ENCODE assay signal across 12 mouse cellular contexts in the genomic region with DNA sequence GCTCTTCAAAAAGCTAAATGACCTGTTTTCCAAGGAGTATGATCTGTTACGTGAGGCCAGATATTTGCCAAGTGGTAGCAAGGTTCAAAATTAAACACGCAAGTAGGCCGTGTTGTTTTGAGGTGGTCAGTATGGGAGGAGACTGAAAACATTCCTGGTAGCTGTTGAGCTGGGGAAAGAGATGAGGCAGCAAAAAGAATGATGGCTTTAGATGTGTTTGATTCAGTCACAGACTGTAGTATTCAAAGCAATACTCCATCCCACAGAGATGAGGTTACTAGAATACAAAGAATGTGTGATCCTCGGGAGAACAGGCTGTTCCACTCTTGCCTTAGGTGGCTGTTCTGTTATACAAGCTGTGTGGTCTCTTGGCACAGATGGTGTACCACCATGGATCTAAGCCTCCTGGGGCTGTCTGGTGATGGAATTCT.
DNase-seq lines count a peak whose midpoint lies in the region; ATAC-seq and TF ChIP-seq lines count a peak whose summit lies in the region.
"Had no signal": no experiment of that assay in that cellular context is flagged by ENCODE, and none has a peak within 500 bp of the region (broad histone marks: within the 10 kb centered on the region; RNA-seq: fewer than 3 reads in every experiment).

No protein-coding gene starts in this region.

- no peak overlapping the region for H3K4me2 ChIP-seq in hindbrain, postnatal 0 days (ENCODE audit: low read depth, low read length)
- no peak overlapping the region for H3K4me2 ChIP-seq in hindbrain, embryonic 14.5 days (replicated peaks)
- H3K4me2 ChIP-seq in lung, embryonic 16.5 days (ENCODE audit: low read depth, low read length) = no peak overlapping the region
- H3K4me2 ChIP-seq: embryonic facial prominence, embryonic 13.5 days; limb, embryonic 12.5 days had no signal

- H3K9me3 ChIP-seq in hindbrain, postnatal 0 days (ENCODE audit: low read length) = no peaks in the 10 kb centered on the region
- no peaks in the 10 kb centered on the region for H3K9me3 ChIP-seq in hindbrain, embryonic 14.5 days (ENCODE audit: control insufficient read depth, low read length)
- H3K9me3 ChIP-seq in lung, embryonic 16.5 days (ENCODE audit: control insufficient read depth, low read length) = no peaks in the 10 kb centered on the region
- no peaks in the 10 kb centered on the region for H3K9me3 ChIP-seq in heart, embryonic 10.5 days
- H3K9me3 ChIP-seq: embryonic facial prominence, embryonic 13.5 days; limb, embryonic 12.5 days had no signal

- POLR2A ChIA-PET in Patski (lab: Charles Lee) = no interaction called here

- in situ Hi-C loops in Patski (cut with MboI; ENCODE audit: low pct_unique_long_range_greater_than_20kb) = no loop called here

- no peaks in the 10 kb centered on the region for H3K36me3 ChIP-seq in hindbrain, postnatal 0 days (ENCODE audit: insufficient read depth, low read length)
- no peaks in the 10 kb centered on the region for H3K36me3 ChIP-seq in hindbrain, embryonic 14.5 days (replicated peaks; ENCODE audit: control insufficient read depth, insufficient read depth)
- no peaks in the 10 kb centered on the region for H3K36me3 ChIP-seq in lung, embryonic 16.5 days (ENCODE audit: control insufficient read depth, insufficient read depth, low read length)
- H3K36me3 ChIP-seq in heart, embryonic 10.5 days = no peaks in the 10 kb centered on the region
- H3K36me3 ChIP-seq: embryonic facial prominence, embryonic 13.5 days; limb, embryonic 12.5 days had no signal

- 62% methylated on average over 4 of the region's 4 CpGs for WGBS in hindbrain, postnatal 0 days
- 75% methylated on average over 4 of the region's 4 CpGs for WGBS in hindbrain, embryonic 14.5 days
- 38% methylated on average over 4 of the region's 4 CpGs for WGBS in lung, embryonic 16.5 days
- 81% methylated on average over 4 of the region's 4 CpGs for WGBS in heart, embryonic 10.5 days

- H3K9ac ChIP-seq in hindbrain, postnatal 0 days (replicated peaks; ENCODE audit: low read length) = no peak overlapping the region
- H3K9ac ChIP-seq in hindbrain, embryonic 14.5 days = no peak overlapping the region
- no peak overlapping the region for H3K9ac ChIP-seq in lung, embryonic 16.5 days (ENCODE audit: low read length)
- H3K9ac ChIP-seq: embryonic facial prominence, embryonic 13.5 days; limb, embryonic 12.5 days had no signal

- peak; percentile 9 for DNase-seq in hindbrain, postnatal 0 days (ENCODE audit: low spot score)
- no peak for DNase-seq in hindbrain, embryonic 14.5 days (ENCODE audit: low spot score)
- DNase-seq in Patski (ENCODE audit: low read depth, low spot score) = peak; percentile 38
- no peak for DNase-seq in heart, embryonic 10.5 days (ENCODE audit: low spot score)
- DNase-seq in heart, adult 9 months (ENCODE audit: low spot score in 2 of 2) = no peak
- DNase-seq: adrenal gland, adult 8-10 months; thymus, postnatal 4 days had no signal

- no peak for TF ChIP-seq CTCF in hindbrain, postnatal 0 days (IDR thresholded peaks at IDR 0.05; ENCODE audit: low read depth)
- TF ChIP-seq CTCF in Patski (IDR thresholded peaks at IDR 0.05) = no peak

- CTCF ChIA-PET in Patski (lab: Charles Lee) = interaction anchor here (0.9 kb wide), 1 partner anchor 16 kb away, joined by 3 read pairs; no protein-coding TSS in a partner anchor

- no peaks in the 10 kb centered on the region for H3K27me3 ChIP-seq in hindbrain, postnatal 0 days (ENCODE audit: insufficient read depth, low read length)
- H3K27me3 ChIP-seq in hindbrain, embryonic 14.5 days (ENCODE audit: control insufficient read depth, insufficient read depth, low read length) = no peaks in the 10 kb centered on the region
- peaks cover 3% of the 10 kb centered on the region for H3K27me3 ChIP-seq in Patski
- H3K27me3 ChIP-seq in lung, embryonic 16.5 days (ENCODE audit: control insufficient read depth, insufficient read depth, low read depth, low read length) = no peaks in the 10 kb centered on the region
- H3K27me3 ChIP-seq in heart, embryonic 10.5 days (ENCODE audit: insufficient read depth, poor library complexity, severe bottlenecking) = no peaks in the 10 kb centered on the region
- H3K27me3 ChIP-seq: embryonic facial prominence, embryonic 13.5 days; limb, embryonic 12.5 days had no signal

- H3K27ac ChIP-seq in hindbrain, postnatal 0 days = no peak overlapping the region
- no peak overlapping the region for H3K27ac ChIP-seq in hindbrain, embryonic 14.5 days
- peak overlapping the region; percentile 15 for H3K27ac ChIP-seq in lung, embryonic 16.5 days (ENCODE audit: low read length)
- no peak overlapping the region for H3K27ac ChIP-seq in heart, embryonic 10.5 days
- H3K27ac ChIP-seq: embryonic facial prominence, embryonic 13.5 days; limb, embryonic 12.5 days had no signal

- no peaks in the 10 kb centered on the region for H3K4me1 ChIP-seq in hindbrain, postnatal 0 days (ENCODE audit: insufficient read depth, low read length)
- no peaks in the 10 kb centered on the region for H3K4me1 ChIP-seq in hindbrain, embryonic 14.5 days (replicated peaks; ENCODE audit: control insufficient read depth, insufficient read depth, low read length)
- H3K4me1 ChIP-seq in lung, embryonic 16.5 days (replicated peaks; ENCODE audit: control insufficient read depth, insufficient read depth, low read length) = no peaks in the 10 kb centered on the region
- no peaks in the 10 kb centered on the region for H3K4me1 ChIP-seq in heart, embryonic 10.5 days
- H3K4me1 ChIP-seq: embryonic facial prominence, embryonic 13.5 days; limb, embryonic 12.5 days had no signal

- no peak overlapping the region for H3K4me3 ChIP-seq in hindbrain, postnatal 0 days (ENCODE audit: low read length)
- H3K4me3 ChIP-seq in hindbrain, embryonic 14.5 days (replicated peaks; ENCODE audit: low read length) = no peak overlapping the region
- no peak overlapping the region for H3K4me3 ChIP-seq in lung, embryonic 16.5 days (ENCODE audit: low read length)
- no peak overlapping the region for H3K4me3 ChIP-seq in heart, embryonic 10.5 days
- H3K4me3 ChIP-seq: embryonic facial prominence, embryonic 13.5 days; limb, embryonic 12.5 days had no signal

- ATAC-seq in hindbrain, postnatal 0 days = peak; percentile 80
- no peak for ATAC-seq in hindbrain, embryonic 14.5 days (ENCODE audit: low FRiP score)
- ATAC-seq in Patski = peak; percentile 97
- peak; percentile 51 for ATAC-seq in hematopoietic stem cell, adult 5-6 weeks (replicated peaks in 1 of 2; ENCODE audit: insufficient read depth in 1 of 2, low FRiP score in 2 of 2, low TSS enrichment in 1 of 2, low read depth in 1 of 2, poor library complexity in 2 of 2, severe bottlenecking in 2 of 2)
- peak; percentile 92 for ATAC-seq in lung, embryonic 16.5 days (ENCODE audit: low read depth)
- no peak for ATAC-seq in erythroblast, adult 5-6 weeks (replicated peaks; ENCODE audit: low FRiP score, poor library complexity, severe bottlenecking)

Comparison
In these comparisons a context has a peak if more than half of its experiments do, and no peak if none do; other contexts are left out.
1. ATAC-seq: peak in hindbrain, postnatal 0 days (single experiment), Patski (single experiment), hematopoietic stem cell, adult 5-6 weeks (2 of 2) and lung, embryonic 16.5 days (single experiment); none in hindbrain, embryonic 14.5 days (single experiment) and erythroblast, adult 5-6 weeks (single experiment).
2. DNase-seq: peak in hindbrain, postnatal 0 days (single experiment) and Patski (single experiment); none in hindbrain, embryonic 14.5 days (single experiment), heart, embryonic 10.5 days (single experiment) and heart, adult 9 months (0 of 2).